Mouse (Mus musculus) MEL (cell line): ENCODE measurements around the gene Fut8. TPM values are rescaled to one million over a fixed set of nuclear protein-coding genes. Genes with fewer than 3 reads are reported as not detected.

Source experiments
- DNase-seq: peaks from one replicate; pipeline ENCODE4 v3.0.0; 2011; ENCODE audit warnings: low read depth, low spot score
- H3K27ac ChIP-seq: 2 replicates; pipeline ENCODE4 v1.5.1; 2012; ENCODE audit warnings: low read depth, mild to moderate bottlenecking, control low read depth, low read length, moderate library complexity; ENCODE audit not compliant: control insufficient read depth
- H3K27me3 ChIP-seq, 2 experiments: fragments of 150-350 bp in 1 of 2; sonication (generic) in 1 of 2; 2 replicates each; pipeline ENCODE4 v1.6.1; 2012; ENCODE audit warnings: low read length in 2 of 2, mild to moderate bottlenecking in 2 of 2, improper control_type of control experiment in 1 of 2, moderate library complexity in 1 of 2; ENCODE audit not compliant: insufficient read depth in 2 of 2, control insufficient read depth in 1 of 2
- H3K36me3 ChIP-seq, 2 experiments: 2 replicates each; pipeline ENCODE4 v1.6.1; 2012 to 2014; ENCODE audit warnings: low read length in 2 of 2, improper control_type of control experiment in 1 of 2, inconsistent platforms in 1 of 2, mild to moderate bottlenecking in 1 of 2; ENCODE audit not compliant: insufficient read depth in 2 of 2, control insufficient read depth in 1 of 2
- H3K4me1 ChIP-seq, 2 experiments: fragments of 150-350 bp in 1 of 2; sonication (generic) in 1 of 2; 2 replicates each; pipeline ENCODE4 v1.6.1; 2012; ENCODE audit warnings: low read length in 2 of 2, improper control_type of control experiment in 1 of 2, mild to moderate bottlenecking in 1 of 2; ENCODE audit not compliant: insufficient read depth in 2 of 2, control insufficient read depth in 1 of 2
- H3K4me3 ChIP-seq, 2 experiments: fragments of 150-350 bp in 1 of 2; sonication (generic) in 1 of 2; 2 replicates each; pipeline ENCODE4 v1.5.1; 2012; ENCODE audit warnings: low read depth in 2 of 2, low read length in 2 of 2, mild to moderate bottlenecking in 2 of 2, moderate library complexity in 2 of 2, control low read depth in 1 of 2, improper control_type of control experiment in 1 of 2; ENCODE audit not compliant: control insufficient read depth in 1 of 2, insufficient read depth in 1 of 2
- H3K79me2 ChIP-seq: 2 replicates; pipeline ENCODE4 v1.6.1; 2012; ENCODE audit warnings: mild to moderate bottlenecking, low read length, moderate library complexity; ENCODE audit not compliant: control insufficient read depth, poor library complexity, insufficient read depth
- H3K9ac ChIP-seq: 2 replicates; pipeline ENCODE4 v1.6.1; 2012; ENCODE audit warnings: low read depth, mild to moderate bottlenecking, control low read depth, low read length, moderate library complexity; ENCODE audit not compliant: control insufficient read depth, poor library complexity, severe bottlenecking
- H3K9me3 ChIP-seq: fragments of 150-350 bp; sonication (generic); replicated peaks from 2 replicates; pipeline ENCODE4 v1.6.1; 2012; ENCODE audit warnings: mild to moderate bottlenecking, low read length, improper control_type of control experiment, moderate library complexity; ENCODE audit not compliant: insufficient read depth
- BHLHE40 ChIP-seq: IDR thresholded peaks from 2 replicates; pipeline ENCODE4 v1.6.1; 2012; ENCODE audit warnings: low read depth, mild to moderate bottlenecking, inconsistent platforms, low read length, improper control_type of control experiment, borderline replicate concordance
- CTCF ChIP-seq, 3 experiments: IDR thresholded peaks in 2 of 3; conservative IDR thresholded peaks in 1 of 3; 2 replicates each; pipeline ENCODE4 v1.5.1; 2011 to 2012; ENCODE audit warnings: low read length in 3 of 3, low read depth in 2 of 3, mild to moderate bottlenecking in 2 of 3, improper control_type of control experiment in 1 of 3, inconsistent platforms in 1 of 3, mixed read lengths in 1 of 3, moderate library complexity in 1 of 3; ENCODE audit not compliant: control insufficient read depth in 1 of 3, insufficient read depth in 1 of 3, poor library complexity in 1 of 3, severe bottlenecking in 1 of 3
- E2F4 ChIP-seq: IDR thresholded peaks from 2 replicates; pipeline ENCODE4 v1.6.1; 2011; ENCODE audit warnings: low read depth, low read length, improper control_type of control experiment, borderline replicate concordance
- ELF1 ChIP-seq: IDR thresholded peaks from 2 replicates; pipeline ENCODE4 v1.6.1; 2014; ENCODE audit warnings: low read depth, mild to moderate bottlenecking, inconsistent platforms, low read length, improper control_type of control experiment, moderate library complexity
- EP300 ChIP-seq, 2 experiments: IDR thresholded peaks; 2 replicates each; pipeline ENCODE4 v1.6.1; 2011; ENCODE audit warnings: improper control_type of control experiment in 2 of 2, low read length in 2 of 2, low read depth in 1 of 2, mild to moderate bottlenecking in 1 of 2
- ETS1 ChIP-seq: IDR thresholded peaks from 2 replicates; pipeline ENCODE4 v1.6.1; 2012; ENCODE audit warnings: low read depth, mild to moderate bottlenecking, inconsistent platforms, low read length, improper control_type of control experiment, moderate library complexity
- GATA1 ChIP-seq: IDR thresholded peaks from 2 replicates; pipeline ENCODE4 v1.6.1; 2011; ENCODE audit warnings: low read depth, low read length, improper control_type of control experiment
- HCFC1 ChIP-seq: IDR thresholded peaks from 2 replicates; pipeline ENCODE4 v1.6.1; 2012; ENCODE audit warnings: low read depth, mild to moderate bottlenecking, inconsistent platforms, low read length, improper control_type of control experiment, moderate library complexity
- JUND ChIP-seq: IDR thresholded peaks from 2 replicates; pipeline ENCODE4 v1.6.1; 2011; ENCODE audit warnings: low read depth, mild to moderate bottlenecking, improper control_type of control experiment, low read length
- MAFK ChIP-seq: IDR thresholded peaks from 2 replicates; pipeline ENCODE4 v1.6.1; 2011; ENCODE audit warnings: low read depth, mild to moderate bottlenecking, low read length, improper control_type of control experiment, borderline replicate concordance
- MAX ChIP-seq: IDR thresholded peaks from 2 replicates; pipeline ENCODE4 v1.6.1; 2011; ENCODE audit warnings: low read length, improper control_type of control experiment
- MEF2A ChIP-seq: IDR thresholded peaks from 2 replicates; pipeline ENCODE4 v1.6.1; 2014; ENCODE audit warnings: low read depth, mild to moderate bottlenecking, inconsistent platforms, low read length, improper control_type of control experiment; ENCODE audit not compliant: poor library complexity, insufficient replicate concordance, severe bottlenecking; ENCODE audit errors: extremely low read depth
- MXI1 ChIP-seq: IDR thresholded peaks from 2 replicates; pipeline ENCODE4 v1.6.1; 2011; ENCODE audit warnings: mild to moderate bottlenecking, low read depth, low read length, improper control_type of control experiment
- POLR2AphosphoS2 ChIP-seq: IDR thresholded peaks from 2 replicates; pipeline ENCODE4 v1.6.1; 2011; ENCODE audit warnings: low read length, improper control_type of control experiment
- RCOR1 ChIP-seq: IDR thresholded peaks from 2 replicates; pipeline ENCODE4 v1.6.1; 2012; ENCODE audit warnings: low read depth, mild to moderate bottlenecking, inconsistent platforms, low read length, improper control_type of control experiment
- SIN3A ChIP-seq: IDR thresholded peaks from 2 replicates; pipeline ENCODE4 v1.6.1; 2012; ENCODE audit warnings: low read length, improper control_type of control experiment, inconsistent platforms
- TAL1 ChIP-seq: IDR thresholded peaks from 2 replicates; pipeline ENCODE4 v1.6.1; 2012; ENCODE audit warnings: mild to moderate bottlenecking, inconsistent platforms, low read length, moderate library complexity, mixed read lengths
- USF1 ChIP-seq: IDR thresholded peaks from 2 replicates; pipeline ENCODE4 v1.6.1; 2014; ENCODE audit warnings: low read depth, mild to moderate bottlenecking, inconsistent platforms, low read length, improper control_type of control experiment, moderate library complexity
- polyA plus RNA-seq, 2 experiments: library from polyadenylated mRNA; stranded (reverse) in 1 of 2; unstranded in 1 of 2; fragments of >175 nt in 1 of 2; fragments of >200 nt in 1 of 2; gene quantifications; 2 replicates each; pipeline versions ENCODE4 v1.2.1 to v1.2.4; 2012; ENCODE audit warnings: low replicate concordance in 2 of 2, low read depth in 1 of 2; ENCODE audit not compliant: insufficient read length in 2 of 2, insufficient read depth in 1 of 2, missing spikeins in 1 of 2
- total RNA-seq: library from RNA; depleted of rRNA; stranded (reverse); fragments of 300-350 nt; gene quantifications from 2 replicates; pipeline ENCODE4 v1.2.3, GENCODE M21; 2012

The Fut8 gene
- total and polyA plus RNA-seq, 3 experiments, result 61.3 to 90.0 (median 73.7) TPM

GRCm38 (mm10) chr12:77201461-77202143 lies 36.3 kb upstream of the Fut8 start (continued):
- TF ChIP-seq E2F4 (no peak), ELF1 (no peak), HCFC1 (no peak; the same call in 1 of the 2 replicates), EP300 (IDR thresholded peaks at IDR 0.05; ENCODE audit: low read depth in 1 of 2, low read length in 2 of 2) (peak; percentile 35 to 65; a peak in 3 of 4 replicates), JUND (no peak)

DNA sequence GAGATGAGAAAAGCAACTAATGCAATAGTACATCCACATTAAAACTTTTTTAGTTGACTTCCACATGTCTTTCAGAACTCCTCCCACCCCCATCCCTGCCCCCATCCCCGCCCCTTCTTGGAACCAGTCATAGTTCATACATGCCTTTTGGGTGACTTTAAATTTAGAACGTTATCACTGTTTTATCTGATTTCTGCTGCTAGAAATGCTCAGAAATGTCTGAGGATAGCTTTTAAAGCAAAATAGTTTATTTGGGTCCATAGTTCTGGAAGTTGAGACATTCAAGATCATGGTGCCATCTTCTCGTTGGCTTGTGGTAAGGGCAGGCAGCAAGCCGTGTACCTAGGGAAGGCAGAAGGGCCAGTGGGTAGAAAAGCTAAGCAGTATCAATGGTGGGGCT lies 34.8 kb upstream of the Fut8 start:
- Histone ChIP-seq H3K4me1 (peaks cover 20 to 32% of the 10 kb centered on the region in 2 experiments), H3K27me3 (no peaks in the 10 kb centered on the region), H3K36me3 (peaks cover 0 to 47% of the 10 kb centered on the region in 2 experiments; a peak in 2 of 4 replicates), H3K79me2 (no peaks in the 10 kb centered on the region; the same call in 1 of the 2 replicates), H3K9me3 (no peaks in the 10 kb centered on the region), H3K27ac (peak overlapping the region; percentile 90), H3K4me3 (no peak overlapping the region), H3K9ac (peak overlapping the region; percentile 63; the same call in 1 of the 2 replicates)
- TF ChIP-seq ETS1, result peak; percentile 38; the same call in 1 of the 2 replicates
- no peak for TF ChIP-seq MXI1
- TF ChIP-seq CTCF (IDR thresholded peaks at IDR 0.05 in 2 of 3, conservative IDR thresholded peaks at IDR 0.05 in 1 of 3; ENCODE audit: control insufficient read depth in 1 of 3, insufficient read depth in 1 of 3, low read depth in 2 of 3, low read length in 3 of 3, poor library complexity in 1 of 3, severe bottlenecking in 1 of 3), result no peak
- 0 out of 4 replicates have a peak, but pooled peaks of 1 of the 2 experiments have one; percentile 15 for TF ChIP-seq EP300 (IDR thresholded peaks at IDR 0.05; ENCODE audit: low read depth in 1 of 2, low read length in 2 of 2)
- no peak for TF ChIP-seq POLR2AphosphoS2
- no peak for TF ChIP-seq MAX
- peak; percentile 55 for TF ChIP-seq GATA1
- TF ChIP-seq MEF2A, result peak; percentile 72; the same call in 1 of the 2 replicates
- DNase-seq, result peak; percentile 55

- H3K27ac ChIP-seq, result no peak overlapping the region; the same call in 1 of the 2 replicates
- DNase-seq, result no peak
- no peaks in the 10 kb centered on the region for H3K27me3 ChIP-seq
- H3K4me1 ChIP-seq, result peaks cover 35 to 53% of the 10 kb centered on the region in 2 experiments
- peaks cover 0 to 61% of the 10 kb centered on the region in 2 experiments; a peak in 2 of 4 replicates for H3K36me3 ChIP-seq
- no peak overlapping the region for H3K4me3 ChIP-seq
- no peaks in the 10 kb centered on the region for H3K9me3 ChIP-seq
- TF ChIP-seq CTCF (IDR thresholded peaks at IDR 0.05 in 2 of 3, conservative IDR thresholded peaks at IDR 0.05 in 1 of 3; ENCODE audit: control insufficient read depth in 1 of 3, insufficient read depth in 1 of 3, low read depth in 2 of 3, low read length in 3 of 3, poor library complexity in 1 of 3, severe bottlenecking in 1 of 3) (no peak), SIN3A (no peak), MAFK (no peak), TAL1 (no peak), HCFC1 (no peak), BHLHE40 (no peak), MXI1 (no peak), RCOR1 (no peak), USF1 (no peak)
- H3K79me2 ChIP-seq, result peaks cover 10% of the 10 kb centered on the region
- H3K9ac ChIP-seq, result no peak overlapping the region
Measured at GRCm38 (mm10) chr12:77206852-77207251, 31.1 kb upstream of the Fut8 start.
